Mouse (Mus musculus) bone marrow macrophage, adult 2 months (primary cell): ENCODE measurements around the gene Zfp91. TPM values are rescaled to one million over a fixed set of nuclear protein-coding genes. Genes with fewer than 3 reads are reported as not detected.

Experiments used
- H3K27ac ChIP-seq: 2 replicates; pipeline ENCODE4 v1.5.1; 2012; ENCODE audit warnings: low read depth, low read length; ENCODE audit not compliant: insufficient read depth
- H3K4me1 ChIP-seq: 2 replicates; pipeline ENCODE4 v1.6.1; 2012; ENCODE audit warnings: low read length; ENCODE audit not compliant: control insufficient read depth, insufficient read depth
- H3K4me3 ChIP-seq: 2 replicates; pipeline ENCODE4 v1.5.1; 2012; ENCODE audit warnings: mild to moderate bottlenecking, low read length, moderate library complexity; ENCODE audit not compliant: insufficient read depth
- CTCF ChIP-seq: IDR thresholded peaks from 2 replicates; pipeline ENCODE4 v1.5.1; 2012; ENCODE audit warnings: low read depth, mild to moderate bottlenecking, low read length, moderate library complexity
- POLR2A ChIP-seq: IDR thresholded peaks from 2 replicates; pipeline ENCODE4 v1.6.1; 2012; ENCODE audit warnings: mild to moderate bottlenecking, low read depth, low read length, borderline replicate concordance
- polyA plus RNA-seq: library from polyadenylated mRNA; stranded (reverse); fragments of >200 nt; gene quantifications from 2 replicates; pipeline ENCODE4 v1.2.4, GENCODE M21; 2012; ENCODE audit not compliant: missing spikeins, insufficient read depth, insufficient read length

Zfp91 gene
- polyA plus RNA-seq, 1 experiment = 74.5 TPM

- Histone ChIP-seq H3K4me3 (no peak overlapping the region), H3K27ac (no peak overlapping the region)
- TF ChIP-seq CTCF (no peak), POLR2A (no peak)
These were observed 10.3 kb upstream of the Zfp91 start for GRCm38 (mm10) chr19:12806214-12806613.

DNA sequence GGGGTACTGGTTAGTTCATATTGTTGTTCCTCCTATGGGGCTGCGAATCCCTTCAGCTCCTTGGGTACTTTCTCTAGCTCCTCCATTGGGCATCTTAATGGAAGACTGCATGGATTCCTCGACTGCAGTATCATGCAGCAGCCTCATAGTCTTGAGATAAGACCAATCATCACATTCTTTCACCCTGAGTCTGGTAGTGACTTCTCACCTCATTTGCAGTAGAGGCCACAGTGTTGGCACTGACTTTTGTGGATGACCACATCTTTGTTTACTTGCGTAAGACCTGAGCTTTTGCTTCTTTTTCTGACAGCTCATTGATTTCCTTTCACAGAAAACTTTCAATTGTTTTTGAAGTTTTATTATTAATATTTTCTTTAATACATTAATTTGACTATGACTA is 9.8 kb upstream of the Zfp91 start:
- peaks cover 25% of the 10 kb centered on the region for H3K4me1 ChIP-seq
- TF ChIP-seq POLR2A (no peak), CTCF (no peak)
- no peak overlapping the region for H3K4me3 ChIP-seq
- 0 out of 2 replicates have a peak overlapping the region, but pooled peaks have one; percentile 8 for H3K27ac ChIP-seq

More at GRCm38 (mm10) chr19:12806214-12806613, 10.3 kb upstream of the Zfp91 start:
- H3K4me1 ChIP-seq = peaks cover 25% of the 10 kb centered on the region

GRCm38 (mm10) chr19:12804237-12804636 is 8.3 kb upstream of the Zfp91 start:
- TF ChIP-seq CTCF (no peak), POLR2A (no peak)
- Histone ChIP-seq H3K4me3 (no peak overlapping the region), H3K27ac (no peak overlapping the region), H3K4me1 (peaks cover 25% of the 10 kb centered on the region)

DNA sequence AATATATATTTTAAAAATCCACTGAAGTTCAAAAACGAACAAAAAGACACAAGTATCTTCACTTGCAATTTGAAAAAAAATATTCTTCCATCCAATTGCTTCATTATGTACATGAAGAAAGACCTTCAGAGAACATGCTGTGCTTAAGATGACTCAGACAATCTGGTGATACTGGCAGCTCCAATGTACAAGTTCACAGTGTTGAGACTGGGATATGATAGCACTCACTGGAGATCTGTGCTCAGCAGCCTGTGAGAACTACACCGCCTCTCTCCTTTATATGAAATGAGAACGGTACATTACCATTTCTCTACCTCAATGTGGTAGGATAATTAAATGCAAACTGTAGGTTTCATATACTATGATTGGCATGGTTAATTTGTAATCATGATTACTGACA is 6.9 kb upstream of the Zfp91 start:
- Histone ChIP-seq H3K4me1 (peaks cover 19% of the 10 kb centered on the region), H3K4me3 (no peak overlapping the region), H3K27ac (peak overlapping the region; percentile 50)
- no peak for TF ChIP-seq CTCF
- TF ChIP-seq POLR2A = no peak

- H3K4me1 ChIP-seq = peaks cover 15% of the 10 kb centered on the region
- H3K27ac ChIP-seq = peak overlapping the region; percentile 95
- TF ChIP-seq CTCF = no peak
- no peak for TF ChIP-seq POLR2A
- peak overlapping the region; percentile 60 for H3K4me3 ChIP-seq
These were observed 5.1 kb upstream of the Zfp91 start for GRCm38 (mm10) chr19:12801046-12801445.

DNA sequence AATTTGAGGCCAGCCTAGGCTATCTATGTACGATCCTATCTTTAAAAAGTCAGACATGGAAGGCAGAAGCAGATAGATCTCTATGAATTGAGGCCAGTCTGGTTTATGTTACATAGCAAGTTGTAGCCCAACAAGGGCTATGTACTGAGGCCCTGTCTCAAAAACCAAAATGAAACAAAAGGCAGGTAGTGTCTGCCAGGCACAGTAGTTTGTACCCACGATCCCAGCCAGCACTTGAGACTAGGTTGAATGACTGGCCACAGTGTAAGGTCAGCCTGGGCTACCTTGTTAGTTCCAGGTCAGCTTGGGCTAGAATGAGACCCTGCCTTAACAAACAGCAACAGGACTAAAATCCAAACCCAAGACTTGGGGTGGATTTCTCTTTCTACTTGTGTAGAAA is 4.7 kb upstream of the Zfp91 start:
- Histone ChIP-seq H3K4me3 (peak overlapping the region; percentile 60), H3K27ac (peak overlapping the region; percentile 95), H3K4me1 (peaks cover 12% of the 10 kb centered on the region)
- TF ChIP-seq POLR2A = no peak
- TF ChIP-seq CTCF = no peak

GRCm38 (mm10) chr19:12799081-12799480 is 3.2 kb upstream of the Zfp91 start:
- H3K4me1 ChIP-seq = peaks cover 9% of the 10 kb centered on the region
- peak overlapping the region; percentile 98 for H3K27ac ChIP-seq
- TF ChIP-seq POLR2A (no peak), CTCF (no peak)
- peak overlapping the region; percentile 93 for H3K4me3 ChIP-seq

DNA sequence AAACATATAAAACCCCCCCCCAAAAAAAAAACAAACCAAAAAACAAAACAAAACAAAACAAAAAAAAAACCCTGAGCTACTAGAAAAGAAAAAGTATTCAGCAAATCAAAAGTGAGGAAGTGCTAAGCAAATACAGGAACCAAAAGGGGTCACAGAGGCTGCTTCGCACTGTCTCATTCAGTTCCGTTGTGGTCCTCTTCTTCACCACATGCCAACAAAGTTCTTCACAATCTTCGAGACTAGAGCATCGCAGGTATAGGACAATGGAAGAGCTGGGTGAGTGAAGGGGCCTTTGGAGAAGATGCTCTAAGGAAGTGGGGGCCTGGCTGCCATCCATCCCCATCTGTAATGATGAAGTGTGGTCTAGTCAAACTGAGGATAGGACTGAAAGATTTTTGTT is 2.5 kb upstream of the Zfp91 start:
- H3K27ac ChIP-seq = peak overlapping the region; percentile 98
- peaks cover 7% of the 10 kb centered on the region for H3K4me1 ChIP-seq
- H3K4me3 ChIP-seq = peak overlapping the region; percentile 93
- no peak for TF ChIP-seq POLR2A
- TF ChIP-seq CTCF = no peak

GRCm38 (mm10) chr19:12797071-12797470 is 1.1 kb upstream of the Zfp91 start:
- H3K4me1 ChIP-seq = peaks cover 2% of the 10 kb centered on the region; the same call in 1 of the 2 replicates
- H3K4me3 ChIP-seq = peak overlapping the region; percentile 85
- no peak for TF ChIP-seq CTCF
- TF ChIP-seq POLR2A = no peak
- peak overlapping the region; percentile 100 for H3K27ac ChIP-seq

DNA sequence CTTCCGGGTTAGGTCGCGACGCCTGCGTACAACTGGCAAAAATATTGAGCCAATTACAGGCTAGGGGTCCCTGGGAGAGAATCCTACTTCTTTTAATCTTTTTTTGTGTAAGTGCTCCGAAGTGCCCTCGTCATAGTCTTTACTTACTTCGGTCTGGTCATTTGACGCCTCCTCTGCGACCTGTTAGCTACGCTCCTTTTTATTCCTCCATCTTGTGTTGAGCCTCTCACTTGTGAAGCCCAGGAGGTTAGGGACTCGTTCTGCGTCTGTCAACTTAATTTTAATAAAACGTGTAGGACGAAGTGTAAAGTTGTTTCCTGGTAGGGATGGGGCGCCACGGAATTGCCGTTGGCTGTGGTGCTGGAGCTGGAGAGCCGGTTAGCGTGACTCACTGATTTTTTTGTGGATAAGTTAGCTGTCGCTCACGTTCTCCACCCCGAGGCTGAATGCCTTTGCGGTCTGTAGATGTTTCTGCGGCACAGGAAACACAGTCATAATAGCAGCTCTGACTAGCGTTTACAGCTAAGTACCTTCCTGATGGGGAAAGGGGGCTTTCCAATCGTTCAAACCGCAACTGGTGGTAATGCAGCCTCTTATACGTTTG is 504 bp upstream of the Zfp91 start:
- peaks cover 5% of the 10 kb centered on the region for H3K4me1 ChIP-seq

More for the DNA sequence above, 504 bp upstream of the Zfp91 start:
- peak overlapping the region; percentile 100 for H3K27ac ChIP-seq
- peak overlapping the region; percentile 85 for H3K4me3 ChIP-seq
- TF ChIP-seq POLR2A = no peak
- no peak for TF ChIP-seq CTCF
